ENCODE assay signal across 9 mouse cellular contexts in genomic region chr4:47207969-47208420, GRCm38 (mm10). TPM values are rescaled to one million over a fixed set of nuclear protein-coding genes. Genes with fewer than 3 reads are reported as not detected.
DNase-seq lines count a peak whose midpoint lies in the region; ATAC-seq and TF ChIP-seq lines count a peak whose summit lies in the region.
"Had no signal": no experiment of that assay in that cellular context is flagged by ENCODE, and none has a peak within 500 bp of the region (broad histone marks: within the 10 kb centered on the region; RNA-seq: fewer than 3 reads in every experiment).

Gene Col15a1, plus strand, starts transcription at chr4:47208161.

- peak; percentile 73 for ATAC-seq in hindbrain, embryonic 16.5 days
- ATAC-seq in megakaryocyte, adult 5-6 weeks (ENCODE audit: poor library complexity, severe bottlenecking) = no peak

- no peaks in the 10 kb centered on the region for H3K79me2 ChIP-seq in myocyte (ENCODE audit: control insufficient read depth, insufficient read depth)

- peak within 1 kb of the TSS; percentile 39; the same call in 1 of the 2 replicates for H3K27ac ChIP-seq in hindbrain, embryonic 16.5 days (ENCODE audit: low read depth, low read length)
- H3K27ac ChIP-seq: macrophage had no signal

- no peak within 1 kb of the TSS for H3ac ChIP-seq in myocyte (ENCODE audit: control insufficient read depth, insufficient read length)

- H3K27me3 ChIP-seq in hindbrain, embryonic 16.5 days (replicated peaks; ENCODE audit: control insufficient read depth, insufficient read depth, low read length) = peaks cover 20% of the 10 kb centered on the region
- H3K27me3 ChIP-seq in myocyte (ENCODE audit: control insufficient read depth, insufficient read depth, insufficient read length) = peaks cover 29% of the 10 kb centered on the region

- H3K4me3 ChIP-seq in hindbrain, embryonic 16.5 days (ENCODE audit: low read length) = peak within 1 kb of the TSS; percentile 60
- H3K4me3 ChIP-seq in myocyte = no peak within 1 kb of the TSS

- peak within 1 kb of the TSS; percentile 73 for H3K9ac ChIP-seq in hindbrain, embryonic 16.5 days (ENCODE audit: low read depth, low read length)

- no peaks in the 10 kb centered on the region for H3K9me3 ChIP-seq in hindbrain, embryonic 16.5 days (ENCODE audit: control insufficient read depth, low read length)

- H3K36me3 ChIP-seq in hindbrain, embryonic 16.5 days (ENCODE audit: control insufficient read depth, insufficient read depth, low read length) = no peaks in the 10 kb centered on the region
- H3K36me3 ChIP-seq in myocyte (ENCODE audit: control insufficient read depth, insufficient read depth) = no peaks in the 10 kb centered on the region

- DNase-seq in kidney, postnatal 25 days = peak; percentile 23 to 57
- DNase-seq in kidney, adult 8-10 months = no peak
- peak in 1 of 2 experiments; percentile 22 for DNase-seq in adrenal gland, postnatal 36 days
- peak; percentile 48 for DNase-seq in gastrocnemius, postnatal 10 days
- no peak for DNase-seq in spleen, postnatal 10 days (ENCODE audit: low spot score in 2 of 2)

- H3K4me2 ChIP-seq in hindbrain, embryonic 16.5 days (ENCODE audit: low read length) = peak within 1 kb of the TSS; percentile 78
- H3K4me2 ChIP-seq in myocyte (ENCODE audit: low read depth) = peak within 1 kb of the TSS; percentile 12

- under 1% methylated on average over 34 of the region's 45 CpGs for WGBS in hindbrain, embryonic 16.5 days

- no peak for TF ChIP-seq POLR2A in myocyte (IDR thresholded peaks at IDR 0.05; ENCODE audit: insufficient read length, low read depth)

- peaks cover 8% of the 10 kb centered on the region for H3K4me1 ChIP-seq in hindbrain, embryonic 16.5 days (ENCODE audit: control insufficient read depth, insufficient read depth, low read depth, low read length)

TF ChIP-seq in myocyte, 11 proteins besides CTCF, POLR2A, EP300 and RAD21:
- no peak for TF ChIP-seq E2F4 (IDR thresholded peaks at IDR 0.05; ENCODE audit: insufficient read depth)
- TF ChIP-seq MYOD1 (IDR thresholded peaks at IDR 0.05; ENCODE audit: control insufficient read depth in 1 of 3, insufficient read length in 2 of 3, low read depth in 2 of 3) = no peak
TF ChIP-seq in myocyte: peak in this region for 0.

RNA-seq across cellular contexts. Expression of gene Col15a1, which starts in this region (rescaled TPM):
- 10 to 100 TPM; 27.5 to 80.0 TPM for total RNA-seq in adrenal gland, postnatal 36 days (2021)
- 100 to 1,000 TPM; 332 to 359 TPM for total RNA-seq in gastrocnemius, postnatal 10 days (2021)
- 3.4 and 4.7 TPM in 2 replicates for polyA plus RNA-seq in hindbrain, embryonic 16.5 days (2015; fragmentation: Nextera tagmentation; extraction: Ambion mirVana)
- 0.18 TPM for polyA plus RNA-seq in myocyte (2012; fragmentation: generic; extraction: Trizol)
- total RNA-seq in megakaryocyte, adult 5-6 weeks (2015) = not detected in 2 replicates
- 0.04 TPM in 1 of 2 replicates, not detected in the other for total RNA-seq in megakaryocyte, adult 5-6 weeks (2017)

Comparison
In these comparisons a context has a peak if more than half of its experiments do, and no peak if none do; other contexts are left out.
1. RNA of gene Col15a1 (total RNA-seq): 332 to 359 TPM in gastrocnemius, postnatal 10 days and 27.5 to 80.0 TPM in adrenal gland, postnatal 36 days; 0.04 TPM in megakaryocyte, adult 5-6 weeks; every median in the first group is over 10 times any median in the second.
2. RNA of gene Col15a1 (total RNA-seq): 332 to 359 TPM in gastrocnemius, postnatal 10 days; 27.5 to 80.0 TPM in adrenal gland, postnatal 36 days; every median in the first group is over 4 times any median in the second.
3. DNase-seq: peak in kidney, postnatal 25 days (2 of 2) and gastrocnemius, postnatal 10 days (single experiment); none in kidney, adult 8-10 months (0 of 2) and spleen, postnatal 10 days (0 of 2).